In the genomic region with DNA sequence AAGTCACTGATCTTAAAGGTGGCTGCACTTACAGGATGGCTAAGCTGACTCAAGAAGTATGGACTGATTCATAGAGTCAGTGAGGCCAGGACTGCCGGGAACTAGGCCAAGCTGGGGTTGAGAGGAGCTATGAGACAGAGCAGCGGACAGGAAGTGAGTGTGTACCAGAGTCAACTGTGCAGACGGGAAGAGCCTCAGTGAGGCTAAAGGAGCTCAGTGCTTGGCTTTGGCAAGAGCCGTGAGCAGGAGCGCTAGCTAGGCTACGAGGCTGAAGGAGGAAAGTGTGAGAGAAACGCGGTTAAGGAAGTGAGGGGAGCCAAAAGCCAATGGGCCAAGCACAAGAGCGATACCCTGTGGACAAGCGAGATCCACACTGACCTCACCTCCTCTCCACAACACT, we compare ENCODE assay signal across 11 mouse cellular contexts. TPM values are rescaled to one million over a fixed set of nuclear protein-coding genes. Genes with fewer than 3 reads are reported as not detected.
DNase-seq lines count a peak whose midpoint lies in the region; ATAC-seq and TF ChIP-seq lines count a peak whose summit lies in the region.
"Had no signal": no experiment of that assay in that cellular context is flagged by ENCODE, and none has a peak within 500 bp of the region (broad histone marks: within the 10 kb centered on the region; RNA-seq: fewer than 3 reads in every experiment).

No protein-coding gene starts in this region.

- no peak for TF ChIP-seq CTCF in liver, postnatal 0 days (IDR thresholded peaks at IDR 0.05; ENCODE audit: low read depth)

- peak; percentile 58 for DNase-seq in urinary bladder, postnatal 14 days (ENCODE audit: low spot score)
- DNase-seq in urinary bladder, postnatal 10 days (ENCODE audit: low spot score), result no peak
- peak; percentile 63 to 69 for DNase-seq in heart, postnatal 14 days
- DNase-seq in liver, postnatal 0 days, result peak; percentile 31
- no peak for DNase-seq in cerebellum, postnatal 25 days
- no peak for DNase-seq in layer of hippocampus, postnatal 36 days
- no peak for DNase-seq in ovary, postnatal 10 days (ENCODE audit: low spot score)
- DNase-seq in yolk sac, embryonic 10.5 days (ENCODE audit: low spot score), result no peak

- ATAC-seq in liver, postnatal 0 days, result peak; percentile 40
- ATAC-seq: midbrain, embryonic 16.5 days had no signal

- no peaks in the 10 kb centered on the region for H3K4me1 ChIP-seq in liver, postnatal 0 days (ENCODE audit: insufficient read depth)

- H3K27ac ChIP-seq in liver, postnatal 0 days (ENCODE audit: low read depth), result no peak overlapping the region

- intact Hi-C loops in heart, postnatal 14 days (cut with DNase I), result no loop called here

- H3K36me3 ChIP-seq in liver, postnatal 0 days (replicated peaks; ENCODE audit: insufficient read depth, low read length), result peaks cover 4% of the 10 kb centered on the region; the same call in 1 of the 2 replicates

- H3K9me3 ChIP-seq in liver, postnatal 0 days (ENCODE audit: low read length), result no peaks in the 10 kb centered on the region

- no peak overlapping the region for H3K4me3 ChIP-seq in liver, postnatal 0 days (ENCODE audit: low read depth, low read length)
- H3K4me3 ChIP-seq: erythroblast, embryonic 14.5 days had no signal

- TF ChIP-seq EP300 in liver, postnatal 0 days (IDR thresholded peaks at IDR 0.05; ENCODE audit: low read depth), result no peak

- WGBS in liver, postnatal 0 days (ENCODE audit: insufficient replicate concordance), result 49% methylated on average over 10 of the region's 10 CpGs

- no peak overlapping the region for H3K9ac ChIP-seq in liver, postnatal 0 days (replicated peaks)

- peak overlapping the region; percentile 29; the same call in 1 of the 2 replicates for H3K4me2 ChIP-seq in liver, postnatal 0 days (ENCODE audit: low read depth, low read length)

- no peaks in the 10 kb centered on the region for H3K27me3 ChIP-seq in liver, postnatal 0 days (ENCODE audit: insufficient read depth, low read length)

RNA-seq across cellular contexts. Expression of a gene that starts 34.7 kb away (rescaled TPM):
- 10 to 100 TPM; 13.9 to 14.9 TPM for total RNA-seq in heart, postnatal 14 days (2021)
- polyA plus RNA-seq in liver, postnatal 0 days (2015; fragmentation: Nextera tagmentation; extraction: Ambion mirVana), result 40.4 and 61.5 TPM in 2 replicates
- total RNA-seq in layer of hippocampus, postnatal 36 days (2021), result 10 to 100 TPM; 19.9 to 25.7 TPM

RNA-seq across cellular contexts. Expression of a gene that starts 34.8 kb away (rescaled TPM):
- total RNA-seq in heart, postnatal 14 days (2021), result 1 to 10 TPM; 1.4 to 1.5 TPM
- 2.1 and 2.2 TPM in 2 replicates for polyA plus RNA-seq in liver, postnatal 0 days (2015; fragmentation: Nextera tagmentation; extraction: Ambion mirVana)
- total RNA-seq in layer of hippocampus, postnatal 36 days (2021), result 10 to 100 TPM; 69.0 to 76.2 TPM
- total RNA-seq: MEL had no signal
- polyA plus RNA-seq: erythroblast, embryonic 14.5 days had no signal

Comparison
In these comparisons a context has a peak if more than half of its experiments do, and no peak if none do; other contexts are left out.
1. DNase-seq: peak in urinary bladder, postnatal 14 days (single experiment), heart, postnatal 14 days (2 of 2) and liver, postnatal 0 days (single experiment); none in urinary bladder, postnatal 10 days (single experiment), cerebellum, postnatal 25 days (0 of 2), layer of hippocampus, postnatal 36 days (0 of 2), ovary, postnatal 10 days (single experiment) and yolk sac, embryonic 10.5 days (single experiment).
2. RNA of a gene that starts 34.8 kb away (total RNA-seq): 69.0 to 76.2 TPM in layer of hippocampus, postnatal 36 days; 1.4 to 1.5 TPM in heart, postnatal 14 days; every median in the first group is over 10 times any median in the second.